Comparison of ENCODE assay signal across 18 mouse cellular contexts in the genomic region with DNA sequence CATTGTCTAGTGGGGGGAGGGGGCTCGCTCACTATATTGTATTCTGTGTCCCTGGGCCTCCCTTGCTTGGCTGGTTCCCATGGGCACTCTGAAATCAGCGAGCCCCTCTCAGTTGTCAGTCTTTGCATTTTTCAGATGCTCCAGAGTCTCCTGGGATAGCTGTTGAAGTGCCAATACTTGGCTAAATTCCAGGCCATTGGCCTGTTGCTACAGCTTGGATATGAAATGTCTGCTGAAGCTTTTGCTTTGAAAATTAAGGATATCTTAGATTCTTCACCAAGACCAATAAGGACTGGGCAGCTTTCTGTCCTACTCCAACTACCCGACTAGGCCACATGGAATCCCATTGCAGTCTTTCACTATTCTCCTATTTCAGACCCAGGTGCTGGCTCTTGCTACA.
DNase-seq lines count a peak whose midpoint lies in the region; ATAC-seq lines count a peak whose summit lies in the region.
"Had no signal": no experiment of that assay in that cellular context is flagged by ENCODE, and none has a peak within 500 bp of the region (broad histone marks: within the 10 kb centered on the region; RNA-seq: fewer than 3 reads in every experiment).

No protein-coding gene starts in this region.

- H3K27me3 ChIP-seq in heart, embryonic 14.5 days (ENCODE audit: control insufficient read depth, insufficient read depth, low read length): no peaks in the 10 kb centered on the region
- H3K27me3 ChIP-seq in neural tube, embryonic 13.5 days: no peaks in the 10 kb centered on the region

- peak; percentile 34 to 35 for DNase-seq in cerebellum, postnatal 10 days
- DNase-seq in heart, postnatal 14 days: no peak
- peak; percentile 14 for DNase-seq in lung, postnatal 25 days (ENCODE audit: low spot score)
- DNase-seq in lung, postnatal 14 days: no peak
- no peak for DNase-seq in spleen, adult 18-20 months
- DNase-seq: adrenal gland, postnatal 14 days; cerebellum, adult 9-11 months; embryo, embryonic 11 days; gastrocnemius, postnatal 25 days; kidney, adult 8-10 months; kidney, postnatal 4 days; layer of hippocampus, postnatal 36 days; right cerebral cortex, postnatal 25 days had no signal

- no peak for ATAC-seq in cerebellum, adult (ENCODE audit: insufficient number of reproducible peaks, low FRiP score, low TSS enrichment)
- no peak for ATAC-seq in heart, embryonic 14.5 days (ENCODE audit: insufficient number of reproducible peaks, insufficient read depth, low FRiP score, low read depth)
- ATAC-seq in neural tube, embryonic 13.5 days (ENCODE audit: low read depth): no peak

- no peak overlapping the region for H3K4me2 ChIP-seq in heart, embryonic 14.5 days (ENCODE audit: low read length)
- no peak overlapping the region for H3K4me2 ChIP-seq in neural tube, embryonic 13.5 days

- intact Hi-C loops in heart, postnatal 14 days (cut with DNase I): no loop called here

- peaks cover 20 to 38% of the 10 kb centered on the region in 2 experiments for H3K4me1 ChIP-seq in heart, embryonic 14.5 days (ENCODE audit: control insufficient read depth in 2 of 2, insufficient read depth in 2 of 2, low read length in 2 of 2)
- peaks cover 42% of the 10 kb centered on the region for H3K4me1 ChIP-seq in neural tube, embryonic 13.5 days (replicated peaks)

- peak overlapping the region; percentile 15 to 24; a peak in 1 of 4 replicates for H3K27ac ChIP-seq in heart, embryonic 14.5 days (replicated peaks in 1 of 2; ENCODE audit: control insufficient read depth in 1 of 2, insufficient read depth in 1 of 2, low read depth in 2 of 2, low read length in 2 of 2)
- peak overlapping the region; percentile 35; the same call in 1 of the 2 replicates for H3K27ac ChIP-seq in neural tube, embryonic 13.5 days (replicated peaks)
- H3K27ac ChIP-seq: liver, embryonic 14.5 days; macrophage had no signal

- H3K36me3 ChIP-seq in heart, embryonic 14.5 days (ENCODE audit: control insufficient read depth, insufficient read depth, low read length): no peaks in the 10 kb centered on the region
- peaks cover 3% of the 10 kb centered on the region; the same call in 1 of the 2 replicates for H3K36me3 ChIP-seq in neural tube, embryonic 13.5 days

- H3K9me3 ChIP-seq in heart, embryonic 14.5 days (ENCODE audit: control insufficient read depth, low read length): no peaks in the 10 kb centered on the region
- H3K9me3 ChIP-seq in neural tube, embryonic 13.5 days: no peaks in the 10 kb centered on the region

- no peak overlapping the region for H3K9ac ChIP-seq in heart, embryonic 14.5 days (ENCODE audit: low read length)
- H3K9ac ChIP-seq in neural tube, embryonic 13.5 days: no peak overlapping the region
- H3K9ac ChIP-seq: liver, embryonic 14.5 days had no signal

- 34% methylated on average over 3 of the region's 3 CpGs for WGBS in heart, embryonic 14.5 days
- WGBS in neural tube, embryonic 13.5 days: 58% methylated on average over 3 of the region's 3 CpGs

- no peak overlapping the region for H3K4me3 ChIP-seq in heart, embryonic 14.5 days (ENCODE audit: control insufficient read depth in 1 of 2, insufficient read depth in 1 of 2, low read depth in 1 of 2, low read length in 2 of 2)
- no peak overlapping the region for H3K4me3 ChIP-seq in neural tube, embryonic 13.5 days

Comparison
In these comparisons a context has a peak if more than half of its experiments do, and no peak if none do; other contexts are left out.
1. DNase-seq: peak in cerebellum, postnatal 10 days (2 of 2) and lung, postnatal 25 days (single experiment); none in heart, postnatal 14 days (0 of 2), lung, postnatal 14 days (single experiment) and spleen, adult 18-20 months (0 of 2).